Mouse (Mus musculus): ENCODE results near the gene Cbx4. TPM values are rescaled to one million over a fixed set of nuclear protein-coding genes. Genes with fewer than 3 reads are reported as not detected.

The Cbx4 gene
- polyA plus RNA-seq, 1 experiment from 2014 or later, result 16.3 TPM

DNA sequence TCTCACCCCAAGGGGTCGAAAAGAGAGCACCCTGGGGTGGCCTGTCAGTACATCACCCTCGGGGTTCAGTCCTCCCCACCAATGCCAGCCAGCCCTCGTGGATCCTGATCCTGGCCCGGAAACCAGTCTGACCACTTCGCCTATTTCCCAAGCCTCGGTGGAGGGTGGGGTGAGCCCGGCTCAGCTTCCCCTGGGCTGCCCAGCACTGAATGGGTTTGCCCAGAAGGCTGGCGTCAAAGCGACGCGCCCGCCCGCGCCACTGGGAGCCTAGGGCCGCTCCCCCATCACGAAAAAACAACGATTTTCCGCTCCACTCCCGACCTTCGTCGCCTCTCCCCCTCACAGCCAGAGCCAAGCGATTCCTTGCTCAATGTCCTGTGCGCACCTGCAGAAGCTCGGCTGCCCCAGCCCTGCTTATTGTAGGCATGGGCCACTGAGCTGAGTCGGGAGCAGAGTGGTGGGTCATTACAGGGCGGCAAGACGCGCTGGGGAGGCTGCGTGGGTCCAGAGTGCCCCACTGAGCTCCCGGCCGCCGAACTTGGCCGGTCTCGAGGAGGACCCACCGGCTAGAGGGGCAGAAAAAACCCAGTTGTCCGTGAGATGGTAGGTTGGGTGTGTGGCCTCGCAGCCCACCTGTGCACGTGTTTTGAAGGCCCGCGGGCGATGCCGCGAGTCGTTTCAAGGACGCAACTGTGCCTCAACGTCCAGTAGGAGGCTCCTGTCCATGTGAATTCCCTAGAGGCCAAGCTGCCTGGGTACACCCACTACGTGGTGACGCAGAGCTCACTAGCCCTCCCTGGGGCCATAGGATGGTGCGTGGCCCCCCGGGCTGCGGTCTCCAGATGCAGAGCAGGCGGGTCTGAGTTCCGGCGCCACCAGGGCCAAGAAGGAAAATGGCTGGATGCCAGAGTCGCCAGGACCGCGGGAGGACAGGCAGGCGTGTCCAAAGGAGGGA lies 27.7 kb downstream of the Cbx4 start:
- no peaks in the 10 kb centered on the region for H3K36me3 ChIP-seq
- H3K9ac ChIP-seq (replicated peaks), result 0 out of 2 replicates have a peak overlapping the region, but pooled peaks have one; percentile 14
- WGBS, result 2% methylated on average over 58 of the region's 58 CpGs
- peaks cover 50% of the 10 kb centered on the region for H3K4me1 ChIP-seq (replicated peaks)
- peaks cover 75% of the 10 kb centered on the region for H3K27me3 ChIP-seq
- H3K27ac ChIP-seq, result no peak overlapping the region
- peak overlapping the region; percentile 49 for H3K4me3 ChIP-seq (replicated peaks)
- no peaks in the 10 kb centered on the region for H3K9me3 ChIP-seq
- H3K4me2 ChIP-seq (replicated peaks), result peak overlapping the region; percentile 92
- ATAC-seq, result no peak

DNA sequence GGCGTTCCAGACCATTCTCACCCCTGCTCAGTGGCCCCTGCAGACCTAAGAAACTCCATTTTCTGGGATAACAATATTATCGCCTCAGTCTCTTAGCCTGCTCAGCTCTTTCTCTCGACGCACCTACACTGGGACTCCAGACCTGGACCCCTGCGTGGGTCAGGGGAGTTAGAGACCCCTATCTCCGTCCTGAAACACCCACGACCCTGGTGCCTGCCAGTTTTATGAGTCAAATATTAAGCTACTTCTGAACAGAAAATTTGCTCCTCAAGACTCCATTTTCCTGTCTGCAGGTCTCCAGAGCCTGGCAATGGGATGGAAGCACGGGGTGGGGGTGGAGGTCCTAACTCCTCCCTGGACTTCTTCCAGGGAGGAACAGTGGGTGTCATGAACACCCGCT lies 28.7 kb downstream of the Cbx4 start:
- Histone ChIP-seq H3K4me2 (replicated peaks) (peak overlapping the region; percentile 92), H3K27ac (peak overlapping the region; percentile 91), H3K9ac (replicated peaks) (peak overlapping the region; percentile 95), H3K36me3 (no peaks in the 10 kb centered on the region), H3K4me3 (replicated peaks) (peak overlapping the region; percentile 49), H3K27me3 (peaks cover 74% of the 10 kb centered on the region), H3K4me1 (replicated peaks) (peaks cover 59% of the 10 kb centered on the region), H3K9me3 (no peaks in the 10 kb centered on the region)
- ATAC-seq, result no peak
- 4% methylated on average over 9 of the region's 9 CpGs for WGBS

DNA sequence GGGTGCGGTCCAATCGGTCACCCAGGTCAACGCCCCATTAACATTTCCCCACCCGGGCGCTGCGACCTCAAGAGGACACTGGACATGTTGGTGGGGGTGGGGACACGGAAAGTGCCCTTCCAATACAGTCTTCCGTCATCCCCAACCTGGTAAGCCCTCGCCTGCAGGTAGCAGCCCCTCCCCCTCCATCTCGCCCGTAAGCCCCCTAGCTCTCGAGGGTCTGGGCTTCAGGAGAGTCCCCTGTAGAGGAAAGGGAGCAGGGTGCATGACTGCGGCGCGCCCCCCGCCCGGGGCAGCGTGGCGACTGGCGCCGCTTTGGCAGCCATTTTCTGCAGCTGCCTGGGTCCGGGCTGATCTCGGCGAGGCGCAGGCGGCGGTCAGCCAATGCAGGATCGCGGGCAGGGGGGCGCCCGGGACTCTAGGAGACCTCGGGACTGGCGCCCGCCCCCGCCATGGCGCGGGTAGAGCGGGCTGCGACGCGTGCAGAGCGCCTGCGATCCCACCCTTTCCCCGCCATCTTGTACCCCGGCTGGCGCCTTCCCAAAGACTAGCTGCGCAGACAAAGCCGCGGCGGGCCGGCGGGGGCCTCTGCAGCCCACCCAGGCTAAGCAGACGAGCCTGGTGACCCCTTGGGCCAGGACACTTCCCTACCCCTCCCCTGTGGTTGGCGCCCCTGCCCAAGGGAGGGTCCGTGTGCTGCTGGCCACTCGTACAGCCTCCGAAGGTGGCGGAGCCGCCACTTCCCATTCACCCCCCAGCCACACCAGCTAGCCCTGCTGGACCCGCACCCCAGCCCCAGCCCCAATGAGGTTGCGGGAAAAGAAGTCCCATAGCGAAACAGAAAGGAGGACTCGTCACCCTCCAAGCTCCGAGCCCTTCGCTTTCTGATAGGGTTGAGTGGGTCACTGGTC lies 29.5 kb downstream of the Cbx4 start:
- peak overlapping the region; percentile 49 for H3K4me3 ChIP-seq (replicated peaks)
- peak; percentile 21 for ATAC-seq
- H3K27me3 ChIP-seq, result peaks cover 74% of the 10 kb centered on the region
- peak overlapping the region; percentile 92 for H3K4me2 ChIP-seq (replicated peaks)
- H3K9me3 ChIP-seq, result no peaks in the 10 kb centered on the region
- H3K27ac ChIP-seq, result peak overlapping the region; percentile 91
- H3K9ac ChIP-seq (replicated peaks), result peak overlapping the region; percentile 95
- H3K36me3 ChIP-seq, result no peaks in the 10 kb centered on the region
- WGBS, result under 1% methylated on average over 64 of the region's 65 CpGs
- H3K4me1 ChIP-seq (replicated peaks), result peaks cover 66% of the 10 kb centered on the region

DNA sequence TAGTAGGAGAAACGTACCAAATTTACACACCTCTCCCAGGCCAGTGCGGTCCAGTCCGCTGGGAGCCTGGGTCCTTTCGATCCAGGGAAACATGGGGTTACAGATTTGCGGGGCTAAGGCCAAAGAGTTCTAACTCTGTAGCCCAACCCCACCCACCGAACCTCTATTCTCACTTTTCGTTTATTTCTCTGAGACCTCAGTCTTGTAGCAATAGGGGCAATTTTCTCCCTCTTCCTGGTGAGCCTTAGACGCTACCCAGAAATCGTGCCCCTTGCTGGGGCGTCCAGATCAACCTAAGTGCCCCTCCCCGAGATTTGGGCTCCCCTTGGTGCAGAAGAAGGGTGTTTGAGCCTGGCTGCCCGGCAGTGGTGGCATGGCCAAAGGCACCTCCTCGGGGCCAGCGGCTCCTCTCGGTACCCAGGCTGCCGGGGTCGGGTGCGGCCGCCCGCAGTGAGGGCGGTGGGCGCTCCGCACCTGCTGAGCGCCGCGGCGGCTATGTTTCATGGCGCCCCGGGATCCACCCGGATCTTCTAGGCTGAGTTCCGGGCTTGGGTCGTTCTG lies 30.4 kb downstream of the Cbx4 start:
- under 1% methylated on average over 32 of the region's 32 CpGs for WGBS
- Histone ChIP-seq H3K9me3 (no peaks in the 10 kb centered on the region), H3K27ac (no peak overlapping the region)

DNA sequence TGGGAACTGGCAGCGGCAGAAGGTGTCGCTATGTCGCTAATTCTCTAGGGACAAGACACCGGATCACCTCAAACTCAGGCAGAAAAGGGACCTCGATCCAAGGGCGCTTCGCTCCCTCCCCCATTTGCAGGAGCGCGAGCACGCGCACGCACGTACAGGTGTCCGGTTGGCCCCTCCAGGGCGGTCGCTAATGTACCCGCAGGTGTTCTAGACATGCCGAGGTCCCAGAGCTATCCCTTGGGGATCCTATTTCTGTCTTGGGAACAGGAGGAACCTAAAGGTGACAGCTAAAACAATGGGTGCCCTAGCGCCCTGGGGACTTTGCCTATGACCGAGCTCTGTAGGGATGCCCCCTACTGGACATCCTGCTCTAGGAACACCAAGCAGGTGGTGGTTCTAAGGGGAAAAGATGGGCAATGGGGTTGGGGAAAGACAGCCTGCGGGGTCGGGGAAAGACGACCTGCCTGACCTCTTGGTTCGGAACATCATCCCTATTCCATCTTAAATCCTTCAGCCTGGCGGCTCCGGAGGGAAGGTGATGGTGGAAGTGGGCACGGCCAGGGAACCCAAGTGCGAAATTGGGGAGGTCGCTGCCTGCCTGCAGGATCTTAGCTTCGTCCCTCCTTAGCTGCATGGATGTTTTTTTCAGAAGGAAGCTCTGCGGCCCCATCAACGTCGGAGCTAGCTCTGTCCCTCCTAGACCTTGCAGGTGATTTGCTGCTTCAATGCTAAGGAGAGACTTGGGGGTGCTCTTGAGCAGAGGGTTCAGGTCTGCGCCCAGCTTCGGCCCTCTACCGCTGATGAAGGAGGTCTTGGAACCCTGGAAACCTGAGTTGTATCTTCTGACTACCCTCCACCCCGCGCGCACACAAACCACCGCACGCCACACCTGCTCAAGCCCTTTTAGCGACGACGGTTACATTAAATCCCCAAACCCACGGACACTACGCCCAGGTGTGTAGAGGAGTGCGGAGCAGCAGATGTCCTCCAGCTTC lies 31.4 kb downstream of the Cbx4 start:
- Histone ChIP-seq H3K27me3 (peaks cover 74% of the 10 kb centered on the region), H3K4me3 (replicated peaks) (peak overlapping the region; percentile 49), H3K9me3 (no peaks in the 10 kb centered on the region), H3K9ac (replicated peaks) (peak overlapping the region; percentile 64), H3K4me1 (replicated peaks) (peaks cover 66% of the 10 kb centered on the region), H3K36me3 (no peaks in the 10 kb centered on the region), H3K4me2 (replicated peaks) (peak overlapping the region; percentile 92), H3K27ac (peak overlapping the region; percentile 94)
- no peak for ATAC-seq
- 1% methylated on average over 47 of the region's 47 CpGs for WGBS

More for the DNA sequence above, 30.4 kb downstream of the Cbx4 start:
- peak overlapping the region; percentile 95 for H3K9ac ChIP-seq (replicated peaks)
- peaks cover 74% of the 10 kb centered on the region for H3K27me3 ChIP-seq
- peaks cover 66% of the 10 kb centered on the region for H3K4me1 ChIP-seq (replicated peaks)
- H3K4me3 ChIP-seq (replicated peaks), result peak overlapping the region; percentile 49
- no peak for ATAC-seq
- H3K4me2 ChIP-seq (replicated peaks), result peak overlapping the region; percentile 92
- H3K36me3 ChIP-seq, result no peaks in the 10 kb centered on the region

DNA sequence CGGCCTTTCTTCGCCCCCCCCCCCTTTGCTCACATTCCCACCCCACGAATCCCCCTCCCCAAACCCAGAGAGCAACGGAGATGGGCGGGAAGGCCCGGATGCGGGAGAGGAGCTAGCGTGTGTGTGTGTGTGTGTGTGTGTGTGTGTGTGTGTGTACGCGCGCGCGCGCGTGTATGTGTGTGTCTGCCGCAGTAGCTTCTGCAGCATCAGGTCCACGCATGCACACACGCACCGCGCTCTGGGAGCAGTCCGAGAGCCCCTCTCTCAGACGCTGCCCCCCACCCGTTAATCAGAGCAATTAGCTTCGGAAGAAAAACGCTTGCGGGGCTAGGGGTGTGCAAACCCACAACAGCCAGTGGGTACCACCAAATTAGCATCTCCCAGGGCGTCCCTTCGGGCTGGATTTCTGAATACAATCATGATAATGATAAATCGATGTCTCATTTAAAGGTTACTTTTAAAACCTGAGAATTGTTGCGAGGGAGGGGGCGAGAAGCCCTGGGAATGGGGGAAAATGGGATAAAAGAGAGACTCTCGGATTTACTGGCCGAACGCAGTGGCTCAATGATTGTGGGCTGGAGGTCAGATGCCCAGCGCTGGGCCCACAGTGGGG lies 32.2 kb downstream of the Cbx4 start:
- WGBS, result under 1% methylated on average over 33 of the region's 35 CpGs
- peak overlapping the region; percentile 37 for H3K4me3 ChIP-seq (replicated peaks)
- H3K36me3 ChIP-seq, result no peaks in the 10 kb centered on the region
- H3K4me1 ChIP-seq (replicated peaks), result peaks cover 64% of the 10 kb centered on the region
- ATAC-seq, result peak; percentile 55
- H3K27ac ChIP-seq, result peak overlapping the region; percentile 94
- H3K27me3 ChIP-seq, result peaks cover 74% of the 10 kb centered on the region
- no peaks in the 10 kb centered on the region for H3K9me3 ChIP-seq
- peak overlapping the region; percentile 92 for H3K4me2 ChIP-seq (replicated peaks)
- peak overlapping the region; percentile 64 for H3K9ac ChIP-seq (replicated peaks)

DNA sequence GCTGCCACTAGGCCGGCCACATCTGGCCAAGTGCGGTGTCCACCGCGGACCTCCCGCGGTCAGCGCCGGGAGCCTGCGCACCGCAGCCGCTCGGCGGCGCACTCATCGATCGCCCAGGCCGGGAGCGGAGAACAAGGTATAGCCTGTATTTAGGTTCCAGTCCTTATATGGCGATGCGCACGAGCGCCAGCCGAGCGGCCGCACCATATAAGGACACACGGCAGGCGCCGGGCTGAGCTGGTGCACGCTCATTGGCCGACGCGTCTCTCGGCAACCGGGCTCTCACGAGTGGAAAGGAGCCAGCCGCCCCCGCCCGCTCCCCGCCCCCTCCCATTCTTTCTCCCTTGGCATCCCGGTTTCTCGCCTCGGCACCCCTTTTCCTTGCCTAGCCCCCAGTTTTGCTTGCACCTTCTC lies 32.8 kb downstream of the Cbx4 start:
- WGBS, result under 1% methylated on average over 39 of the region's 42 CpGs
- Histone ChIP-seq H3K9ac (replicated peaks) (peak overlapping the region; percentile 67), H3K4me1 (replicated peaks) (peaks cover 61% of the 10 kb centered on the region), H3K27ac (peak overlapping the region; percentile 94), H3K9me3 (no peaks in the 10 kb centered on the region), H3K27me3 (peaks cover 74% of the 10 kb centered on the region), H3K36me3 (no peaks in the 10 kb centered on the region), H3K4me2 (replicated peaks) (peak overlapping the region; percentile 92), H3K4me3 (replicated peaks) (peak overlapping the region; percentile 37)
- ATAC-seq, result peak; percentile 92

DNA sequence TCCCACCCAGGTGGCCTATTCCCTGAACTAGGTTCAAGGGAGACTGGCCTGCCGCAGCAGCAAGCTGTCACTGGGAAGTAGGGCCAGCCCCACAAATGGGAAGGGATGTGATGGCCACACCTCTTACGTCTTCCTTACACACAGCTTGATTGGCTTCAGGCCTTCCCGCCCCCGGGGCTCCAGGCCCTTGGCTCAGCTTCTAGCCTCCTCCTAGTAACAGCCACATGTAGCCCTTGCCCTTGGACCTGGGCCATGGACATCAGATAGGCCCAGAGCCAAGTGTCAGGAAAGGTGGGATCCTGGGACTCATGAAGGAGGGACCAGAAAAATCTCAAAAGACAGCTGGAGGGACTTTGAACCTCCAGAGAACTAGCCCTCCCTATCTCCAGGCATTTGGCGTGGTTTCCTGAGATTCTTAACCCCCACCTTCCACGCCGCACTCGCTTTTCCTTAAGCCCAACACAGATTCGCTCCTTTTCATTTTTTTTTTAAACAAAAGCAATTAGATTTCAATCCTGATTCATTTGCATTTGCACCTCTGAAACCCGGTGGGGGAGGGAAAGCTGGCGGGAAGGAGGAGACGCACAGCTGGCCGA lies 33.3 kb downstream of the Cbx4 start:
- ATAC-seq, result no peak

DNA sequence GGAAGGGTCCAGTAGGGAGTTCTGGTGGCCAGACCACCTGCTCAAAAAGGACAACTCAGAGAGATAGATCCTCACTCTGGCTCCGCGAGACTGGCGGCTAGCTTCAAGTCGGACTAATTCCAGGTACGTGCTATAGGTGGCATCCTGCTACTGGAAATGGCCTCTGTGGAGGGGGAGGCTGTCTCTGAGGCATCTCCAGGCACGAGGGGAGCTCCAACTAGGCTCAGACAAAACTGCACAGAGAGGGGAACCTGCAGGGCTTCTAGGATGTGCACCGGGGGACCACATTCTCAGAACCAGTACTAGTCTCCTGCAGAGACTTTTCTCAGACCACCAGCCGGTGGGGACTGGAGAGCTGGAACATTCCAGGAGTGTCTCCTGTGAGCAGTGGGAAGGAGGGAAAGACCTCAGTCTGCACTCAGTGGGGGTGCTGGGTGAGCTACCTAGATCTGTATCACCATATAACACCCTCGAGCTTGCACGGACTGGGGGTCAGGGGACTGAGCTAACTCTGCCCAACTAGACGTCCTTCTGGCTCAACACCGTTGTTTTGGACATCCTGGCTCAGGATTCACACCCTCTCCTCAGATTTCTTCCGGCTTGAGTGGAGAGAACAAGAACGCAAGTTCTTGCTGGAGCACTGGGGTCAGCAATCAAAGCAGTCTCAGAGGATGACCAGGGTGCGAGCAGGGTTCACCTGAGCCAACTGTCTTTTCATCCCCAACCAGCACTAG lies 33.9 kb downstream of the Cbx4 start:
- Histone ChIP-seq H3K36me3 (no peaks in the 10 kb centered on the region), H3K4me1 (replicated peaks) (peaks cover 61% of the 10 kb centered on the region), H3K4me3 (replicated peaks) (no peak overlapping the region), H3K27ac (peak overlapping the region; percentile 94), H3K9me3 (no peaks in the 10 kb centered on the region), H3K4me2 (replicated peaks) (no peak overlapping the region), H3K27me3 (peaks cover 75% of the 10 kb centered on the region), H3K9ac (replicated peaks) (0 out of 2 replicates have a peak overlapping the region, but pooled peaks have one; percentile 0)
- no peak for ATAC-seq
- 4% methylated on average over 15 of the region's 15 CpGs for whole genome bisulfite sequencing

More for the DNA sequence above, 33.3 kb downstream of the Cbx4 start:
- Histone ChIP-seq H3K4me3 (replicated peaks) (peak overlapping the region; percentile 37), H3K9ac (replicated peaks) (peak overlapping the region; percentile 67), H3K27me3 (peaks cover 74% of the 10 kb centered on the region), H3K27ac (peak overlapping the region; percentile 94), H3K4me2 (replicated peaks) (peak overlapping the region; percentile 92), H3K9me3 (no peaks in the 10 kb centered on the region), H3K36me3 (no peaks in the 10 kb centered on the region), H3K4me1 (replicated peaks) (peaks cover 61% of the 10 kb centered on the region)
- WGBS, result 3% methylated on average over 13 of the region's 13 CpGs

DNA sequence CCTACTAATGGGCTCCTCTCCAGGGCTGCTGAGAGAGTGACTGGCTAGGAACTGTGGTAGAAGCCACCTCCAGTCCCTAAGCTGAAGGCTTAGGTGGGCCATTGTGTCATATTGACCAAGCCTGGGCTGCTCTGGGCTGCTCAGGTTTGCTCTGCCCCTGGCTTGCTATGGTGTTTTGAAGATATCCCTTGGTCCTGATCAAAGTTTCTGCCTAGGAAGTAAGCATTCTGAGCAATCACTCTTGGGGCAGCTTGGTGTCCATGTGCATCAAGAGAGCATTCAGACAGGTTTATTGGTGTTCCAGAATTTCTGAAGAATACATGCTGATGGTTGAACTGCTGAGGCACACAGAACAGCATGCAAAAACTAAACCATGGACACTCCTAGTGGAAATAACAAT lies 34.6 kb downstream of the Cbx4 start:
- H3K4me2 ChIP-seq (replicated peaks), result no peak overlapping the region
- H3K27me3 ChIP-seq, result peaks cover 82% of the 10 kb centered on the region
- H3K4me1 ChIP-seq (replicated peaks), result peaks cover 64% of the 10 kb centered on the region

More for the DNA sequence above, 34.6 kb downstream of the Cbx4 start:
- no peaks in the 10 kb centered on the region for H3K9me3 ChIP-seq
- no peak overlapping the region for H3K27ac ChIP-seq
- ATAC-seq, result no peak
- no peak overlapping the region for H3K4me3 ChIP-seq (replicated peaks)
- no peaks in the 10 kb centered on the region for H3K36me3 ChIP-seq
- no peak overlapping the region for H3K9ac ChIP-seq (replicated peaks)
